Mouse (Mus musculus) ES-Bruce4 (cell line): Measurements from ENCODE around the gene Igsf6.

Experiments used
- CTCF ChIP-seq: IDR thresholded peaks from one replicate; pipeline ENCODE4 v1.8.1; 2011; ENCODE audit warnings: low read depth, low read length
- EP300 ChIP-seq: IDR thresholded peaks from 2 replicates; pipeline ENCODE4 v1.6.1; 2011; ENCODE audit warnings: low read depth, low read length; ENCODE audit not compliant: insufficient read depth
- POLR2A ChIP-seq: IDR thresholded peaks from one replicate; pipeline ENCODE4 v1.8.1; 2011; ENCODE audit warnings: low read length; ENCODE audit not compliant: insufficient read depth

GRCm38 (mm10) chr7:121064309-121064708, 10.1 kb downstream of the Igsf6 start:
- no peak for TF ChIP-seq CTCF
- no peak for TF ChIP-seq POLR2A
- TF ChIP-seq EP300 = no peak
